Mouse (Mus musculus): ENCODE data around the gene Cerk.

DNA sequence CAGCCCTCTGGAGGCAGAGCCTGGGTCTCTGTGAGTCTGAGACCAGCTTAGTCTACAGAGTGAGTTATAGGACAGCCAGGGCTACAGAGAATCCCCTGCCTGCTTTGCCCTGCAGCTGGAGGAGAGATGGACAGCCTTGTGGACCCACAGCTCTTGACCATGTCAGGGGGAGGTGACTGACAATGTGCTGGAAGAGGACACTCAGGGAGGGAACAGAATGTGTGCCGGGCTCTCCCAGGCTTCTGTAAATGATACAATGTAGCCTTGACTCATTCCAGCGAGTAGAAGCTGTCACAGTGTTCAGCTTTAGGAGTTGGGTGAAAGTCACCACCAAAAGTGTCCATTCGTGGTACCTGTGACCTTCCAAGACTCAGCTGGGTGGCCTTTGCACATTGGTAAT, 4.4 kb upstream of the Cerk start:
- no peak for TF ChIP-seq POLR2A (IDR thresholded peaks at IDR 0.05; ENCODE audit: borderline replicate concordance, extremely low read depth, low read depth, low read length)
- no peak for TF ChIP-seq CTCF (IDR thresholded peaks at IDR 0.05; ENCODE audit: insufficient read depth, low read length)

Data from lung, adult 2 months (tissue).